Mouse (Mus musculus): ENCODE measurements around the gene A930033H14Rik.

- no peak for TF ChIP-seq CTCF (IDR thresholded peaks at IDR 0.05; ENCODE audit: borderline replicate concordance, extremely low read depth, insufficient read depth, insufficient read length)
- TF ChIP-seq POLR2A (IDR thresholded peaks at IDR 0.05; ENCODE audit: borderline replicate concordance, extremely low read depth, insufficient read depth, insufficient read length, poor library complexity, severe bottlenecking): no peak
Measured at GRCm38 (mm10) chr10:69179341-69179740, 33.6 kb downstream of the A930033H14Rik start.

Measured in brain, embryonic 14.5 days (tissue).